Mouse (Mus musculus): Measurements from ENCODE around the gene Gm49373.

- no peak; the same call in 1 of the 2 replicates for TF ChIP-seq POLR2A (IDR thresholded peaks at IDR 0.05; ENCODE audit: low read depth, low read length)
- no peak for TF ChIP-seq TCF12 (IDR thresholded peaks at IDR 0.05; ENCODE audit: low read depth, low read length)
- TF ChIP-seq MAX (IDR thresholded peaks at IDR 0.05; ENCODE audit: low read length), result no peak
- TF ChIP-seq HCFC1 (IDR thresholded peaks at IDR 0.05; ENCODE audit: low read depth, low read length), result no peak
- TF ChIP-seq UBTF (IDR thresholded peaks at IDR 0.05; ENCODE audit: low read depth, low read length), result no peak
- TF ChIP-seq CTCF (conservative IDR thresholded peaks at IDR 0.05 in 1 of 2, IDR thresholded peaks at IDR 0.05 in 1 of 2; ENCODE audit: low read depth in 2 of 2, low read length in 2 of 2), result no peak
- no peak for TF ChIP-seq RAD21 (IDR thresholded peaks at IDR 0.05; ENCODE audit: low read depth, low read length)
- no peak for TF ChIP-seq ZC3H11A (IDR thresholded peaks at IDR 0.05; ENCODE audit: low read depth, low read length)
- TF ChIP-seq USF1 (IDR thresholded peaks at IDR 0.05; ENCODE audit: low read depth, low read length), result no peak
- TF ChIP-seq GABPA (IDR thresholded peaks at IDR 0.05; ENCODE audit: insufficient replicate concordance, low read depth, low read length), result no peak
Observed at GRCm38 (mm10) chr9:21021363-21021762, 51.5 kb downstream of the Gm49373 start.

Measured in CH12.LX (cell line).